Mouse (Mus musculus): ENCODE data around the gene Tmem132d. TPM values are rescaled to one million over a fixed set of nuclear protein-coding genes. Genes with fewer than 3 reads are reported as not detected.

Tmem132d gene
- total RNA-seq, 2 experiments from 2014 or later, result 0.14 TPM; not detected in 1

DNA sequence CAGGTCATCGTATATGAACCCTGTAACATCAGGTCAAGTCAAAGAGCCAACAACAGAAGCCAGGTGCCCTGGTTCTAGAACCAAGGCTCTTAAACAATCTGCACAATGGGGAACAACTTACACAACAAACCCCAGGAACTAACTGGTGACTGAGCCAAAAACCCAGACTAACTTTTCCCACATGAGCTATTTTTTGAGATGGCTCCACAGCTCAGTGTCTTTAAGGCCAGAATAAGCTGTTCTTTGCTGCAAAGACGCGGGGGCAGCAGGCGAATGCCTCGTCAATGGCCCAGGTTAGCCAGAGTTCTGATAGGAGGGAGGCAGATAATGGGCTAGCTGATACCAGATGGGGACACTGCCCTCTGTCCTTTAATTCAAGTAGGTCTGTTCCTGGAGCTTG, 221.8 kb downstream of the Tmem132d start:
- no peak for DNase-seq

DNA sequence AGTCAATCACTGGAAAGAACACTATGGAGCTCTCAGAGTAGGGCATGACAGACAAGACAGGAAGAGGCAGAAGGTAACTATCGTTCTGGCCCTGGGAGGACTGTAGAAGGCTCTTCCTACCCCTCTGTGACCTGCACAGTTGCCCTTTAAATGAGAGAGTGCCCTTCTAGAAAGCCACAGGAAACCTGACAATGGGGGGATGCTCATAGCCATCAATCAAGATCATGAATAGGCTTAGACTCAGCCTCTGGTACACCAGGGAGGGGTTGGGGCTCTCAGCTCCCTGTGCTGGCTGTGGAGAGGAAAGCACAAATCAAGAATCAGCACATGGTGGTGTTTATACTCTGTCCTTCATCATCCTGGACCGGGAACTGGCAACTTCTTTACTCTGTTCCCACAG, 227.2 kb downstream of the Tmem132d start:
- DNase-seq, result no peak

DNA sequence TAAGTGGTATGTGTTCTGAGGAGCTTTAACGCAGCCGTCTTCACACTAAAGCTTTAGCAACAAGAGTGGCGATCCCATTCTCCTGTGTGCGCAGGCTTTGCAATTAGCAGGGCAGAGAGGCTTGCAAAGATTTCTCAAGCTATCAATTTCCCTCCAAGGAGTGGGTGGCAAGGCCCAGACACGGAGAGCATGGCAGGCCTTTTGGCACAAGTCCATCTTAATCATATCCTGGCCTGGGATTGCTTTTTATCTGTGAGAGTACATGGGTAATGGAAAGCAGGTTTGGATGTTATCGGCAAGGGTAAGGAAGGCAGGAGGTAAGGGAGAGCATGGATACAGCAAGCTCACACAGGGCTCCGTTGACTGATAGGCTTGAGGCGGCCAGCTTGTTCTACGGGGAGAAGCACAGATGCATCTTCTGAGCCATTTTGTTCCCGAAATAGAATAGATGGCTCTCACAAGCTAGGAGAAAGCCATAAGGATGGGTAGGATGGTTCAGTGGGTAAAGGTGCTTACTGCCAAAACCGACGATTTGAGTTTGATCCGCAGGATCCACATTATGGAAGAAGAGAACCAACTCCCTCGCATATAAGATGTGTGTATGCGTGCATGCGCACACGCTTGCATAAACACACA, 228.1 kb downstream of the Tmem132d start:
- no peak for DNase-seq

DNA sequence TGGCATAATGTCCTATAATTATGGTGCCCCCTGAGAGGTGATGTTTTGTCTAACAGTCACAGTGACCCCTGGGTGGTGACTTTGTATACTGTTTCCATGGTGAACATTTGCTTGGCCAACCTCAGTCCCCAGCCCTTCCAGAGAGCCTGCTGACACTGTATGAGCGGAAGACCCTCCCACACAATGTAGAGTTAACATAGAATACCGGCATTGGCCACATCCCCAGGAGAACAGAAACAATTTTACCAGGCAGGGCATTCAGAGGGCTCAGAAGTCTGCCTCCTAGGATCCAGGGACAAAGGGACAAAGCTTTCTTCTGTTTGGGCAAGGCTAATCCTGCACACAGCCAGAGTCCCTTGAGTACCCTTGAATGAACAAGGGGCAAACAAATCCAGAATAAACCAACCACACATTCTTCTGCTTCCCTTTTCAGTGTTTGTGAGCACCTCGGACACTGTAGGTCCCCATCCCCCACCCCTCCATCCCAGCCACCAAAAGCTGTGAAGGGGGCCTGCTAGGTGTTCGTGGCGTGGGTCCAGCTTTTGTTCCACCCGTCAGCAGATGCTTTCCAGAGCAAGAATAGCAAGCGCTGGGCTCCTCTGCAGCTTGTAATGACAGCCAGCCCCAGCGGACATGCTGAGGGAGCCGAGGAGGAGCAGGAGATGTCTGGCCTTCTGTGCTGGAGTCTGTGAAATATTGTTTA, 228.8 kb downstream of the Tmem132d start:
- peak; percentile 23 for DNase-seq

DNA sequence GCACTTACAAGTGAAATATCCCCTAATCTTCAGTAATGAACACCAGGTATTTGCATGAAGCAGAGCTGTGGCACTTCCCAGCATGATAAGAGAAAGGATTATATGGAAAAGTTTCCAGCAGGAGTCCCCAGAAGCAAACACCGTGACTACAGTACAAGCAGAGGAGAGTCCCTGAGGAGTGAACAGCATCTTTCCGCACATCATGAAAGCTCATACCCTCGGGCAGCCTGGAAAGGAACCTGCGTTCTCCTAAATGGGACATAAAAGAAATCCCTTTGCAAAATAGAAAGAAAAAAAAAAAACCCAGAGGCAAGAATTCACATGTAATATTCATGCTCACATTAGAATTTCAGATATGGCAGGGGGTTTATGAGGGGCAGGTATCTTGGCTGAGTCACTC, 238.8 kb downstream of the Tmem132d start:
- DNase-seq, result no peak

DNA sequence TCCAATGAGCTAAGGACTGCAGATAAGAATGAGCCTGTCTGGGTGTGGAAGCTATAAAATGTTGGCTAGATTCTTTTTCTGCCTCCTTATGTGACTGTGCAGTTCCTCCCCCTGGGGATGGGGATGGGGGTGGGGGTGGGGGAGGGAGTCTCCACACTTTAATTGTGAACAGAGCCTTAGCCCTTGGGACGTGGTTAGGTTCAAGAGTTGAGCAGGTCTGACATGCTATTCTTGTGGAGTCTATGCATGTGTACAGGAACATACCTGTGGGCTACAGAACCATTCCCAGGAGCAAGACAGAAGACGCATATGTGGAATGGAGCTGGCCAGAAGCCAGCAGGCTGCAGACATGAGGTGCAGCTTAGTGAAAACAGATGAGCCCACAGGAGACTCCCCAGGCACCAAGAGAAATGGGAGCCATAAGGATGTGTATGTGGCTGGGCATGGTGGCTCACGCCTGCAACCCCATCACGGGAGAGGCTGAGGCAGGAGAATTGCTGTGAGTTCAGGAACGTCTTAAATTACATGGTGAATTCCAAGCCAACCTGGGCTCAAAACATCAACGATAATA, 240.3 kb downstream of the Tmem132d start:
- no peak for DNase-seq

DNA sequence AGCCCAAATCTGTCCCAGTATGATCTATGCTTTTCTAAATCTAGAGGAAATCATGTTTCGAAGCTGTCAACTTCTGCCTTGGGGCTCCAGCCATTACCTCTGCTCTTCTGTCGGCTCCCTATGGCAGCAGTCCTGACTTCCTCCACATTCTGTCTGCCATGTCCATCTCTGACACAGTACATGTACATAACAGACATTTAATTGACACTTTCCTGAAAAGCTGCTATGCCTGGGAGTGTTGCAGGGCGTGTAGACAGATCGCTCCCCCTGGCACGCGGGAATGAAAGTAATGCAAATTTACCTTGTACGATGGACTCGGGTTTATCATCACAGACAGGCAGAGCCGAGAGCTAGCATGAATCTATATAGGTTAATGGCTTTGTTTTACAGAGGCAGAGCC, 241.2 kb downstream of the Tmem132d start:
- no peak for DNase-seq

DNA sequence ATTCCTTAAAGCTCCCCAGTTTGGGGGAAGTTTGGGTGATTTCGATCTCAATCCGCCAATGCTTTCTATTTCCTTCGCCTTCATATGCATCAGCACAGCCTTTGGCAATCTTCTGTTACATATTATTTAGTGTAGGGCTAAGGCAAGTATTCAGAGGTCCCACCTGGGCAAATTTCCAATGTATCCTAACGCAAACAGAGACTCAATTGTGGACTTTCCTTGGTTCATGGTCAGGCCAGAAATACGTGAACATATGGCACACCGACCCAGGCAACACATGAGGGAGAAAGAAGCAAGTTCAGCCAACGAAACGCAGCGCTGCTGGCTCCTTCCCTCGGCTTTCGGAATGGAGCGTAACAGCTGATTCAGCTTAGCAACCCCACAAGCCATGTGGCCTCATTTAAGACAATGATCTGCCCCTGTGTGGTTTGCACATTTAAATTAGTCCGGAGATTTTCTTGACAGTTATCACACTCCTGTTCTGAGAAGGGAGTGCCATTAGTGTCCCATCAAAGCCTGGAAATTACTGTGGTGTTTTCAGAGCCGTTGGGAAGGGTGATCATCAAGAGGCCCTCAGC, 242.5 kb downstream of the Tmem132d start:
- no peak for DNase-seq

DNA sequence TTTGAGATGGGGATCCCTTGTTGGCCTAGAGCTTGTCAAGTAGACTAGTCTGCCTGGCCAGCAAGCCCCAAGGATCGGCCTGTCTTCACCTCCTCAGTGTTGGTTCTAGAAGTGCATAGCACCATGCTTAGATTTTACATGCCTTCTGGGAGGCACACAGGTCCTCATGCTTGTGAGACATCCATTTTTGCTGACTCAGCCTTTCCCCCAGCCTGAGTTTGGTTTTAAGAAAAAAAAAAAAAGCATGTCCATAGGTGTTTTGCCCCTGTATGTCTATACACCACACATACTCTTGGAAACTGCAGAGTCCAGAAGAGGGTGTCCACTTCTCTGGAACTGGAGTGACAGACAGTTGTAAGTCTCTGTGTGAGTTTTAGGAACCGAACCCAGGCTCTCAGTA, 256.6 kb downstream of the Tmem132d start:
- no peak for DNase-seq

DNA sequence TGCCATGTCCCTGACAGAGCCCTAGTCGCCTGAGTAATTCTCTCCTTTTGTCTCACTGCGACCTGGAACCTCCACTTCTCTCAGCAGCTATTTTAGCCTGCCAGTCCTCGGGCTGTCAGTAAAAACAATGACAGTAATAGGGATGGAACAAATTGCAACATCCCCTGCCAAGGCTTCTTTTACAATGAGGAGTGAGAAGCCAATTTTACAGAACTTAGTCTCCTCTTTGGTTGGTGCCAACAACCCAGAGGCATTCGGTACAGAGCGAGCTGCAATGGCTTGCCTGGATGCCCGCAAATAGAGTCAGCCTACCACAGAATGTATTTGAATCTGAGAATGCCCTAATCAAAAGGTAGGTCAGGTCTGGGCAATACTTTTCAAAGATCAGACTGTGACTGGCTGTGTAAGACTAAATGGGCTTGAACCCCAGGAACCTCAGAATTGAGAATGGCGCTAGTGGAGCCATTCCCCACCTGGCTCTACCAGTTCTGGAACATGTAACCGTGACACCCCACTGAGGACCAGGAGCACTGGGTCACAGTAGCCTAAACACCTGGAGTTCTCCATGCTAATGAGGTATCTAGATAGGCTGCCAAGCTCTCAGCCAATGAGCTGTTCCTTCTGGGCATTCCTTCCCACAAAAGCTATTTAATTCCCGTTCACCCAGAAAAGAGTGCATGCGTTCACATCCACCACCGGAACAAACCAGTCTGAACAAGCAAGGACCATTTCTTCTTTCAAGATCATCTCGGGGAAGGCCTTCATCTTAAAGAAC, 273.8 kb downstream of the Tmem132d start:
- DNase-seq, result no peak

DNA sequence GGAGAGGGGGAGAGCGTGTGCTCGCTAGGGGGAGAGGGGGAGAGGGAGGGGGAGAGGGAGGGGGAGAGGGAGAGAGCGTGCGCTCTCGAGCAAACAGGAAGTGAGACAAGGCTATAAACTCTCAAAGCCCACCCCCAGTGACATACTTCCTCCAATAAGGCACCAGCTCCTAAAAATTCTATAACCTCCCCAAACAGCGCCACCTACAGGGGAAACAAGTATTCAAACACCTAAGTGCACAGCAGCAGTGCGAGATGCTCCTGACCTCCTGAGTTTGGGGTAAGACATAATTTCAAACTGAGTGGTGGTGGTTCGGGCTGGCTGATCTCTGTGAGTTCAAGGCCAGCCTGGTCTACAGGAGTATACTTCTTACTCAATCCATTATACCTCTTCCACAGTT, 281.4 kb downstream of the Tmem132d start:
- DNase-seq, result no peak

DNA sequence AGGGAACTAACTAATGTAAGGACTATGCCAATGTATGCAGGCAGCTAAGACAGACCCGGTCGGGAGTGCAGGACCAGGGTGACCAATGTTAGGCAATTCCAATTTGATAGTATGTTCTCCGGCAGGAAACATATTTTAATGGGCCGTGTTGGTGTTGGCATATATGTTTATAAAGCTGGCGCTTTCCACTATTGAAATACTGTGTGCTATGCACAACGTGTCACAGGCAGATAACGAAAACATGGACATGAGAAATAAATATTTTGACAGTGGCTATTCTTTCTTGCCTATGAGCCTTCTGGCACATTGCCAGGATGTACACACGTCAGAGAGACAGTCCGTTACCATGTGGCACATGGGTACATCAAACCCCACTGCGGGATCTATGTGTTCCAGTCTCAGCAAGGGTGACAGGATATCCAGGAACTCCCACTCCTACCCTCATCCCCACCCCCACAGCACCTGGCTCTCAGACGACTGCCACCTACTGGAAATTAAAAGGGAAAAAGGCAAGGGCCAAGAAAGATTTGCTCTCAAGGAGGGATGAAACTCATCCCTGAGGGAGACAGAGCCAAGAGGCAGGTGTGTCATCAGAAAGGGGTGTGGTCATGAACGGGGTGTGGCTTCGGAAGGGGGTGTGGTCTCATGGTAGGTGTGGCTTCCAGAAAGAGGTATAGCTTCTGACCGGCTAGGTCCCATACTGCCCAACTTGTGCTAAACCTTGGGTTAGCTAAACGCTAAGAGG, 285.8 kb downstream of the Tmem132d start:
- DNase-seq, result no peak

DNA sequence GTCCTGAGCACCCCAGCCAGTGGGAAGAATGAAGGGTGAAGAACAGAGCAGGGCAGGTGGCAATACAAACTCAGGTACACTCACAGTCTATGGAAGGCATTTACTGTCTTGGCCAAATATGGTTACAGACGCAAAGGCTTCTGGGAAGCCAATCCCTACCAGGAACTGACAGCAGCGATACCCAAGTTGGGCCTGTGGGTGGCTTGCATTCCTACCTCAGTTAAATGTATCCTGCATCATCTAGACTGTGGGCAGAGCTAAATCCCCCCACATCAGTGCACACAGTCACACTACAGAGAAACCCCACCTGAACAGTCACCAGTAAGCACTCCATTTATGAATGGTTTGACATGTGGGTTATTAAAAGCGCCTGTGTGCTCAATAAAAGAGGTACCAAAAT, 288.1 kb downstream of the Tmem132d start:
- DNase-seq, result no peak

DNA sequence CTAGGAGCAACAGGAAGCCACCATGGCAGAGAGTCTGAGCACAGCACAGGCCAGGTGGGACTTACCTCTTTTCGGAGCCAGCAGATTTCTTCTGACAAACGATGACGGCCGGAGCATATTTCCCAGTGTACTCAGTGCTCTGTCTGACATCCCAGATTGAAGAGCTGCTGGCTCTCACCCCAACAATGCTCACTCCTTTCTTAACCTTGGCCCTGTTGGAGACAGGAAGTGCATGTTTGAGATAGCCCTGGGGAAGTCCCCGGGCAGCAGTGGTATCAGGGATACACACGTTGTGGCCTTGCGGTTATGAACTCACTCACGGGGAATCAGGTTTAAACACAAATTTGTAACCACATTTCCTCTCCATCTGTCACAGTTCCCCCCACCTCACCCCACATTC, 296.1 kb downstream of the Tmem132d start:
- DNase-seq, result no peak

DNA sequence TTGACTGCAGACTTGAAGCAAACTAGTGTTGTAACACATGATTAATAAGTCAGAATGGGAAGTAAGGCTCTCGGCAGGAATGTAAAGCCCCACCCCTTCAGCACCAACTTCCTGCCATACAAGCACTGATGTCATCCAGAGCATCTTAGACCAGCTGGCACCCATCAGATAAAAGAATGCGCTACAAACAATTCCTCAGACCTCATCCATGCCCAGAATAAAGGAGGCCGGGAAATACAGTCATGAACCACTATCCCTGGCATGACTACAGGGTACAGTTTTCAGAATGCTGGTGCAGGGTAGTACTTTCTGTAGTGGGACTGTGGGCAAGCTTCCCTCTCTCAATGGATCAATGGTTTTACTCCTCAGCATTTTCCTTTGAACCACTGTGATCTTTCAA, 310.2 kb downstream of the Tmem132d start:
- no peak for DNase-seq

DNA sequence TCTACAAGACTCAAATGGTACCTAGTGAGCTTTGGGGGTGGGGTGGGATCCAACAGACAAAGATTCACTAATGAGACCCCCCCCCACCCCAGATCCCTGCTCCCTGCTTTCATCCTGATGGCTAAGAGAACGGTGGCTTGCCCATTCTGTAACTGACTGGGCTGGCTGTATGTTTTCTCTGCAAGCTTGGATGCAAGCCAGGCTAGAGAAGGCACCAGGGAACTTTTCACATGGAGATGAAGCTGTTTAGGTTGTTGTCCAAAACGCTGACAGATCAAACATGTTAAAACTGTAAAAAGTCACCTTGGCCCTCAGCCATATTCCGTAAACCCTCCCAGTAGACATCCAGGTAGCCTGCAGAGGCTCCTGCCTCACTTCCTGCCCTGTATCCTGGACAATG, 313.7 kb downstream of the Tmem132d start:
- no peak for DNase-seq

DNA sequence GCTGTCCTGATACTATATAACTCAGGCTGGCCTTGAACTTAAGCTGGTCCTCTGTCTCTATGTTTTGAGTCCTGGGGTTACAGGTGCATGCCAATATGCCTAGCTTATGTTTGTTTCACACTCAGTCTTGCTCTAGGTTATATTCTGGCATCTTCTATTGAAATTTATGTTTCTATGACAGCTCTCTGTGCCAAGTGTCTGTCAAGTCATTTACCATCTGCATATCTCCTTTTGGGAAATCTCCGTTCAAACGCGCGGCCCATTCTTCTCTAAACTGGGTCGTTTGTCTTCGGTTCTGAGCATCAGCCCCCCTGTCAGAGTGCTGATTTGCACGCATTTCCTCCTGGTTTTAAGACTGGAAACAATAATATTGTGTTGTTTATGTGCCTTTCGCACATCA, 319.8 kb downstream of the Tmem132d start:
- no peak for DNase-seq

DNA sequence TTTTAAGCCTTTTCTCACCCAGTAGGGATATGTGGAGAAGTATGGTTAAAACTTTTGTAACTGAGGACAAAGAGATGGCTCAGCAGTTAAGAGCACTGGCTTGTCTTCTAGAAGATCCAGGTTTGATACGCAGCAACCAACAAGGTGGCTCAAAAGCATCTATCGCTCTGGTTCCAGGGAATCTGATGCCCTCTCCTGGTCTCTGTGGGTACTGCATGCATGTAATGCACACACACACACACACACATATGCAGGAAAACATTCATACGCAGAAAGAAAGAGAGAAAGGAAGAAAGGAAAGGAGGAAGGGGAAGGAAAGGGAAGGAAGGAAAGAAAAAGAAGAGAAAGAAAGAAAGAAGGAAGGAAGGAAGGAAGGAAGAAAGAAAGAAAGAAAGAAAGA, 320.4 kb downstream of the Tmem132d start:
- no peak for DNase-seq

DNA sequence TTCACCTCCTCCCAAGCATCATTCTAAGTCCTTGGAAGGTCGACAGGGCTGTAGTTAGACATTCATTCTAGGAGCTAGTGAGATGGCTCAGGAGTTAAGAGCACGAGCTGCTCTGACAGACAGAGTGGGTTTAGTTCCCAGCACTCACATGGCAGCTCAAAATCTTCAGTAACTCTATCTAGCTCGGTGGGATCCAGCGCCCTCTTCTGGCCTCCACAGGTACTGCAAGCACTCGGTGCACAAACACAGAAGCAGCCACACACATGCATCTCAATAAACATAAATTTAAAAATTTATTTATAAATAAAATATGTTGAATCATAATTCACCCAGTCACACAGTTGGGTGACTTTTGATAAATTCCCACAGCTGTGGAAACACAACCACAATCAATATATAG, 321.2 kb downstream of the Tmem132d start:
- no peak for DNase-seq

DNA sequence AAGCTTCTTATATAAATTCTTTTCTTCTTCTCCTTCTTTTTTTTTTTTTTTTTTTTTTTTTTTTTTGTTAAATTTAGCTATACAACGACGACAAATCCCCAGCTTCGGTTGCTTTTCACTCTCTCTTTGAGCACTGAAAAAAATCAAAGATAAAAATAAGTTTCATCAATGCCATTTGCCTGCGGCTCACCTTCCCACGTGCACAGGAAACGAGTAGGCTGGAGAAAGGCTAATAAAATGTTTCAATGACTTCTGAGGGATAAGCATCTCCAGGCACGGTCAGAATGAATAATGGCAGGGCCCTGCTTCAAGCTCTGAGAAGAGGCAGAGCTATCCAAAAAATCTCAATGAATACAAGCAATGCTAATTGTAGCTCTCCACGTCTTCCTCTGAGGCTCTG, 330.3 kb downstream of the Tmem132d start:
- DNase-seq, result no peak

DNA sequence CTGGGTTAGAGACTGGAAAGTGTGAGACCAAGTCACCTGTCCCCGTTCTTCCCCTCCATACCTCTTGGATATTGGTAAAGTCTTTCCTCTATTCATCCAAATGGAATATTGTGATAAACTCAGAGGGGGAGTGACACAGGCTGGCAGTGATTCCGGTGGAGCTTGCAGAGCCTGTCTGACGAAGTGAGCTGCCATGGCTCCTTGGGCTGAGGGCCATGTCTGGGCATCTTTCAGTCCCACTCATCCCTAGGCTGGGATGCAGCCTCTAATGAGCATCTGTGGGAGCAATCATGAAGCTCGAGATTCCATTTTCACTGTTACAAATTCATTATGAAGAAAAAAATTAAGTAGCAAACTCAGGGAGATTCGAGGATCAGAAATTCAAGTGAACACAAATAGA, 332.5 kb downstream of the Tmem132d start:
- DNase-seq, result no peak

DNA sequence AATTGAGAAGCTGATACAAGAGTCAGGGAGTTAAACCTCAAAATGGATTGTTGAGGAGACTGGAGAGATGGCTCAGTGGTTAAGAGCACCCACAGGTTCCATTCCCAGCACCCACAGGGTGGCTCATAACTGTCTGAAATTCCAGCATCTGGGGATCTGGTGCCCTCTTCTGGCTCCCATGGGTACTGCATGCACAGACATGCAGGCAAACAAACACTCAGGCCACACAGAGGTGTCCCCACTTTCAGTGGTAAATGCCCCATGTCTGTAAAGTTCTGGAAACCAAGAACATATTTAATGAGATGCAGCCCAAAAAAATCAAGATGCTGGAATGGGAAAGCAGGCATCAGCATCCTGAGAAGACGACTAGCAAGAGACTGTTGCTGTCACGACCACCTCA, 333.4 kb downstream of the Tmem132d start:
- no peak for DNase-seq

Measured in heart, postnatal 4 days (tissue).